Mouse (Mus musculus) thymus, adult 2 months (tissue): ENCODE data around the gene Mbd5. TPM values are rescaled to one million over a fixed set of nuclear protein-coding genes. Genes with fewer than 3 reads are reported as not detected.
A peak's percentile ranks its signal among the peaks of the same experiment; 100 is the strongest.

Source experiments
- DNase-seq: peaks from one replicate; pipeline ENCODE4 v3.0.0; 2021
- H3K27ac ChIP-seq: fragments of 200-500 bp; 2 replicates; pipeline ENCODE4 v1.5.1; 2012; ENCODE audit warnings: low read length, control low read depth; ENCODE audit not compliant: control insufficient read depth, insufficient read depth
- H3K27me3 ChIP-seq: fragments of 200-500 bp; 2 replicates; pipeline ENCODE4 v1.6.1; 2012; ENCODE audit warnings: mild to moderate bottlenecking, low read length, moderate library complexity, mixed read lengths; ENCODE audit not compliant: control insufficient read depth, insufficient read depth
- H3K36me3 ChIP-seq: fragments of 200-500 bp; 2 replicates; pipeline ENCODE4 v1.6.1; 2012; ENCODE audit warnings: mild to moderate bottlenecking, low read length, moderate library complexity; ENCODE audit not compliant: control insufficient read depth, insufficient read depth
- H3K4me1 ChIP-seq: fragments of 200-500 bp; replicated peaks from 2 replicates; pipeline ENCODE4 v1.6.1; 2012; ENCODE audit warnings: low read length; ENCODE audit not compliant: control insufficient read depth, insufficient read depth
- H3K4me3 ChIP-seq: fragments of 200-500 bp; 2 replicates; pipeline ENCODE4 v1.5.1; 2012; ENCODE audit warnings: mild to moderate bottlenecking, low read length, control low read depth, moderate library complexity; ENCODE audit not compliant: control insufficient read depth, insufficient read depth
- CTCF ChIP-seq: fragments of 200-500 bp; IDR thresholded peaks from 2 replicates; pipeline ENCODE4 v1.5.1; 2012; ENCODE audit warnings: mild to moderate bottlenecking, control low read depth, low read length, moderate library complexity, borderline replicate concordance; ENCODE audit not compliant: control insufficient read depth, poor library complexity, insufficient read depth; ENCODE audit errors: extremely low read depth
- POLR2A ChIP-seq: fragments of 200-500 bp; IDR thresholded peaks from 2 replicates; pipeline ENCODE4 v1.6.1; 2012; ENCODE audit warnings: mild to moderate bottlenecking, low read length, control low read depth, moderate library complexity; ENCODE audit not compliant: control insufficient read depth, poor library complexity, insufficient read depth; ENCODE audit errors: extremely low read depth
- WGBS: fragments of 180-500 bp; shearing (Covaris S2); methylation state at CpG from one replicate; pipeline ENCODE4 v1.1.7; 2018; 5-methylcytosine and 5-hydroxymethylcytosine counted together
- polyA plus RNA-seq: library from polyadenylated mRNA; depleted of rRNA; stranded (reverse); fragments of >200 nt; gene quantifications from 2 replicates; pipeline ENCODE4 v1.2.3, GENCODE M21; 2012

The Mbd5 gene
- polyA plus RNA-seq, 1 experiment: 10.7 TPM

GRCm38 (mm10) chr2:49358128-49358814, 409.0 kb downstream of the Mbd5 start:
- Histone ChIP-seq H3K4me1 (no peaks in the 10 kb centered on the region), H3K36me3 (no peaks in the 10 kb centered on the region), H3K4me3 (no peak overlapping the region), H3K27ac (no peak overlapping the region), H3K27me3 (no peaks in the 10 kb centered on the region)
- WGBS: 82% methylated on average over 7 of the region's 7 CpGs
- TF ChIP-seq CTCF (no peak), POLR2A (no peak)
- no peak for DNase-seq

DNA sequence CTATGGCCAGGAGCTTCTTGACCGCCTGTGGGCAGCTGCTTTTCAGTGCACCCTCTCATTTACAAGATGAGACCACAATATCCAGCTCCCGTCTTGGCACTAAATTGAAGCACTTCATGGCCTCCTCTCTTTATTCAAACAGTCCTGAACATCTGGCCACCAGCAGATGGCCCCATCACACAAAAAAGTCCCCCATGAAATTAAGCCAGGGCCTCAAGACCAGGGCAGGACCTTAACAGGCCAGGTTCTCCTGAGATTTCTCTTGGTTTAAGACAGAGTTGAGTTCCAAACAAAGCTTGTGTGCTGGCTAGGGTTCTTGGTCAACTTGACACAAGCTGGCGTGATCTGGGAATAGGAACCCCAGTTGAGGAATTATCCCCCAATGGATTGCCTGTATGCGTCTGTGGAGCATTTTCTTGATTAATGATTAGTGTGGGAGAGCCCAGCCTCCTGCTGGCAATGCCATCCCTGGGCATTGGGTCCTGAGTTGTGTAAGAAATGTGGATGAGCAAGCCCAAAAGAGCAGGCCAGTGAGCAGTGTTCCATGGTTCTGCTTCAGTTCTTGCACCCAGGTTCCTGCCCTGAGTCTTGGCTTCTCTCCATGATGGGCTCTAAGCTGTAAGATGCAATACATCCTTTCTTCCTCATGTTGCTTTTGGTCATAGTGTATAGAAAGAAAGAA, 409.7 kb downstream of the Mbd5 start:
- DNase-seq: peak; percentile 26
- no peak for TF ChIP-seq CTCF
- TF ChIP-seq POLR2A: no peak

GRCm38 (mm10) chr2:49359706-49360105, 410.4 kb downstream of the Mbd5 start:
- WGBS: 49% methylated on average over 4 of the region's 4 CpGs
- DNase-seq: no peak
- Histone ChIP-seq H3K4me3 (no peak overlapping the region), H3K27ac (no peak overlapping the region), H3K36me3 (no peaks in the 10 kb centered on the region), H3K4me1 (no peaks in the 10 kb centered on the region), H3K27me3 (no peaks in the 10 kb centered on the region)
- TF ChIP-seq POLR2A (no peak), CTCF (no peak)

More for the DNA sequence above, 409.7 kb downstream of the Mbd5 start:
- no peaks in the 10 kb centered on the region for H3K4me1 ChIP-seq
- no peaks in the 10 kb centered on the region for H3K27me3 ChIP-seq
- no peaks in the 10 kb centered on the region for H3K36me3 ChIP-seq
- WGBS: 78% methylated on average over 4 of the region's 4 CpGs
- no peak overlapping the region for H3K27ac ChIP-seq
- no peak overlapping the region for H3K4me3 ChIP-seq

DNA sequence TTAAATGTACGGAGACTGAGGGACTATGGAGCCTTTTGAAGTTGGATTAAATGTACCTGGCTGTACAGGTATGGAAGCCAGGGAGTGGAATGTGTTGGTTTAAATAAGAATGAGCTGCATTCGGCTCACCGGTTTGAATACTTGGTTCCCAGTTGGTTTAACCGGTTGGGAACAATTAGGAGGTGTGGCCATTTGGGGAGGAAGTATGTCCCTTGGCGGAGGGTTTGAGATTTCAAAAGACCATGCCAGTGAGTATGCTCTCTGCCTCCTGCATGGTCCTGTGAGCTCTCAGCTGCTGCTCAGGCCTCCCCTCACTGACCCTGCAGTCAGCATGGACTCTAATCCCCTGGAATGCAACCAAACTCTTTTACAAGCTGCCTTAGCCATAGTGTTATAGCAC, 415.2 kb downstream of the Mbd5 start:
- no peaks in the 10 kb centered on the region; the same call in 1 of the 2 replicates for H3K4me1 ChIP-seq
- no peak for DNase-seq
- no peak overlapping the region for H3K4me3 ChIP-seq
- TF ChIP-seq CTCF (no peak), POLR2A (no peak)
- no peaks in the 10 kb centered on the region for H3K27me3 ChIP-seq
- 77% methylated on average over 5 of the region's 5 CpGs for WGBS
- no peaks in the 10 kb centered on the region for H3K36me3 ChIP-seq
- no peak overlapping the region for H3K27ac ChIP-seq

- Histone ChIP-seq H3K4me1 (no peaks in the 10 kb centered on the region; the same call in 1 of the 2 replicates), H3K27ac (no peak overlapping the region), H3K4me3 (no peak overlapping the region), H3K27me3 (no peaks in the 10 kb centered on the region), H3K36me3 (no peaks in the 10 kb centered on the region)
- 93% methylated on average over 14 of the region's 14 CpGs for WGBS
- TF ChIP-seq POLR2A (no peak), CTCF (no peak)
- DNase-seq: no peak
Measured at GRCm38 (mm10) chr2:49366878-49367545, 417.7 kb downstream of the Mbd5 start.

DNA sequence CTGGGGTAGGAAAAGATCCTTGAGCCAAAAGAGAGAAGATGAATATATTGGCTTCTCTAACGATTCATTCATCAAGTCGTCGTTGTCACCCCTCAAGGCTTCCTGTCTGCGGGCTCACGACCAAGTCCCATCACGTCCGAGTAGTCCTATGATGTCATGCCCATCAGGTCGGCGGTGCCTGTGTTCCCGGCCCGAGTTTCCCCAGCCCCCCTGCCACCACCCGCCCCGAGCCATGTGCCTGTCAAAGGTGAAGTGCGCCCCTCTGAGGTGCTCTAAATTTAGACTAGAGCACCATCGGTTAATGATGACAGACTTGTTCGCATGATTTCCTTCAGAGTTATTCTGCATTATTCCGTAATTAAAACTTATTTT, 418.2 kb downstream of the Mbd5 start:
- Histone ChIP-seq H3K4me1 (no peaks in the 10 kb centered on the region; the same call in 1 of the 2 replicates), H3K27me3 (no peaks in the 10 kb centered on the region), H3K4me3 (no peak overlapping the region), H3K36me3 (no peaks in the 10 kb centered on the region), H3K27ac (no peak overlapping the region)
- 74% methylated on average over 17 of the region's 17 CpGs for WGBS
- TF ChIP-seq CTCF (no peak), POLR2A (no peak)
- DNase-seq: no peak
